Mouse (Mus musculus): Measurements from ENCODE around the gene Abhd17b. TPM values are rescaled to one million over a fixed set of nuclear protein-coding genes. Genes with fewer than 3 reads are reported as not detected.
"Not testable (repeated sequence)": the region's sequence is repeated elsewhere in the genome, so short reads cannot be mapped to it uniquely, and the experiment has no call there.

Abhd17b gene
- polyA plus RNA-seq, 1 experiment from 2014 or later = 51.7 TPM

DNA sequence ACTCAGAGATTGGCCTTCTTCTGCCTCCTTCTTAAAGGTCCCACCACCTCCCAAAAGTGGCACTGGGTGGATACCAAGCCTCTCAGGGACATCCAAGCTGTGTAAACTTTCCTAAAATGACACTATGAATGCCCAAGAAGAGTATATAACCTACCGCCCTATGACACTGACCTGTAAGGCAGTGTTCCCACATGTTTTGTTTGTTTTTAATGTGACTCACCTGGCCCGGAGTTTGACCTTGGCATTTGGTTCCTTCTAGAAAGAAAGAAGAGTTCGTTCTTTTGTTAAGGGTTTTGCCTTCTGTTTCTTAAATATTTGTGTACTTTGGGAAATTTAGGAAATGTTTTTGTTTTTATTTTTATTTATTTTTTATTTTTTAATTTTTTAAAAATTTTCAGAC, 66.2 kb downstream of the Abhd17b start:
- ATAC-seq (ENCODE audit: low FRiP score, low read depth) = no peak
- H3K4me3 ChIP-seq = no peak overlapping the region
- 88% methylated on average over 3 of the region's 3 CpGs for WGBS

GRCm38 (mm10) chr19:21720950-21721349, 68.0 kb downstream of the Abhd17b start:
- Histone ChIP-seq H3K4me2 (replicated peaks) (no peak overlapping the region), H3K27ac (replicated peaks) (no peak overlapping the region), H3K4me3 (no peak overlapping the region), H3K36me3 (no peaks in the 10 kb centered on the region), H3K9me3 (no peaks in the 10 kb centered on the region), H3K27me3 (no peaks in the 10 kb centered on the region), H3K9ac (replicated peaks) (no peak overlapping the region), H3K4me1 (peaks cover 16% of the 10 kb centered on the region)
- no peak for ATAC-seq (ENCODE audit: low FRiP score, low read depth)
- 91% methylated on average over 5 of the region's 5 CpGs for WGBS

More for the DNA sequence above, 66.2 kb downstream of the Abhd17b start:
- Histone ChIP-seq H3K9ac (replicated peaks) (no peak overlapping the region), H3K27me3 (no peaks in the 10 kb centered on the region), H3K27ac (replicated peaks) (no peak overlapping the region), H3K4me1 (peaks cover 6% of the 10 kb centered on the region), H3K9me3 (no peaks in the 10 kb centered on the region), H3K4me2 (replicated peaks) (no peak overlapping the region), H3K36me3 (no peaks in the 10 kb centered on the region)

DNA sequence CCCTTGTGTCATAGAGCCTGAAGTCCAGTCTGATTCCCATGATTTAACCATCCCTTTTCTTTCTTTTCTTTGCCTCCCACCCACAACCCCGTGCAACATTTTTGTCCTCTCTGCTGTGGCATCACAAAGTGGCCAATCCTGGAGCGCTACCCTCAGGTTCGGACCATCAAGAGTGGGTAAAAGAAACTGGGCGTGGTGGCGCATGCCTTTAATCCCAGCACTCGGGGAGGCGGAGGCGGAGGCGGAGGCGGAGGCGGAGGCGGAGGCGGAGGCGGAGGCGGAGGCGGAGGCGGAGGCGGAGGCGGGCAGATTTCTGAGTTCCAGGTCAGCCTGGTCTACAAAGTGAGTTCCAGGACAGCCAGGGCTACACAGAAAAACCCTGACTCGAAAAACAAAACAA, 70.3 kb downstream of the Abhd17b start:
- peak; percentile 5; the same call in 1 of the 2 replicates for ATAC-seq (ENCODE audit: low FRiP score, low read depth)
- peak overlapping the region; percentile 84 for H3K27ac ChIP-seq (replicated peaks)
- 92% methylated on average over 20 of the region's 20 CpGs for WGBS
- H3K36me3 ChIP-seq; H3K4me3 ChIP-seq; H3K4me2 ChIP-seq (replicated peaks); H3K9me3 ChIP-seq; H3K9ac ChIP-seq (replicated peaks); H3K27me3 ChIP-seq: not testable (repeated sequence)
- H3K4me1 ChIP-seq = peaks cover 16% of the 10 kb centered on the region

GRCm38 (mm10) chr19:21723911-21724655, 71.1 kb downstream of the Abhd17b start:
- H3K27ac ChIP-seq (replicated peaks) = peak overlapping the region; percentile 84
- H3K4me3 ChIP-seq = no peak overlapping the region
- WGBS = 33% methylated on average over 8 of the region's 8 CpGs
- H3K9ac ChIP-seq (replicated peaks) = no peak overlapping the region
- no peaks in the 10 kb centered on the region for H3K36me3 ChIP-seq
- peak; percentile 98 for ATAC-seq (ENCODE audit: low FRiP score, low read depth)
- H3K4me2 ChIP-seq (replicated peaks) = 0 out of 2 replicates have a peak overlapping the region, but pooled peaks have one; percentile 3
- no peaks in the 10 kb centered on the region for H3K27me3 ChIP-seq
- peaks cover 16% of the 10 kb centered on the region for H3K4me1 ChIP-seq
- no peaks in the 10 kb centered on the region for H3K9me3 ChIP-seq

DNA sequence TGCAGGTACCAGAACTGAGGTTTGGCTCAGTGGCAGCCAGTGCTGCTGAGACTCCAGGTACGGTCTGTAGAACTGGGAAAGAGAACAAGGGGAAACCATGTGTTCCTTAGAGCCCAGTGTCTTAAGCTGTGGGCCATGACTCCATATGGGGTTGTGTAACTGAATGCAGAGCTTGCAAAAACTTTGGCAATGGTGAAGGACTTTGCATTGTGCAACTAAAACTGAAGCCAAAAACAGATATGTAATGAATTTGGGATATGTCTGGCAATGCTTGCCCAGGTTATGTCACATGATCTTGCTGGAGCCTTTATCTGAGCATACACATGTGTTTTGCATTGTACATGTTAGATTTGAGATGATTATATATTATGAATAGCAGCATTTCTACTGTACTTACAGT, 72.2 kb downstream of the Abhd17b start:
- H3K27ac ChIP-seq (replicated peaks) = 0 out of 2 replicates have a peak overlapping the region, but pooled peaks have one; percentile 84
- H3K4me2 ChIP-seq (replicated peaks) = no peak overlapping the region
- no peaks in the 10 kb centered on the region for H3K36me3 ChIP-seq
- ATAC-seq (ENCODE audit: low FRiP score, low read depth) = no peak
- no peak overlapping the region for H3K9ac ChIP-seq (replicated peaks)
- no peaks in the 10 kb centered on the region for H3K27me3 ChIP-seq
- 85% methylated on average over 1 of the region's 1 CpGs for WGBS
- H3K9me3 ChIP-seq = no peaks in the 10 kb centered on the region
- H3K4me1 ChIP-seq = peaks cover 16% of the 10 kb centered on the region
- H3K4me3 ChIP-seq = no peak overlapping the region

DNA sequence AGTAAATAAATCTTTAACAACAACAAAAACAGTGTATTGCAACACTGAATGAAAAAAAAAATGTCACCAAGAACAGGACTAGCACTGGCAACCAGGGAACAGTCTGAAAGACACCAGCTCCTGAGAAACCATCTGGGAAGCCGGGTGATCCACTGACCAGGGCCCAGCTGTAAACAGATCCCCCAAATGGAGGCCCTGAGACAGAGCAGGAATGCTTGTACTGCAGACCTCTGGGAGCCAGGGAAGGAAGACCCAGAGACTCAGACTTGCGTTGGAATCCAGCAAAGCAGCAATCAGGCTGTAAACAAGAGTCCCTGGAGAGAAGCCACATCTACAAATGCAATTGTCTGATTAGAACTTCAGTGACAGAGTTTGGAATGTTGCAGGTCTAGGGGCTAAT, 74.1 kb downstream of the Abhd17b start:
- no peak overlapping the region for H3K27ac ChIP-seq (replicated peaks)
- no peaks in the 10 kb centered on the region for H3K27me3 ChIP-seq

GRCm38 (mm10) chr19:21728342-21728741, 75.4 kb downstream of the Abhd17b start:
- no peak overlapping the region for H3K4me2 ChIP-seq (replicated peaks)
- whole genome bisulfite sequencing = 97% methylated on average over 6 of the region's 6 CpGs
- no peak overlapping the region for H3K27ac ChIP-seq (replicated peaks)
- H3K27me3 ChIP-seq = no peaks in the 10 kb centered on the region
- no peaks in the 10 kb centered on the region for H3K9me3 ChIP-seq
- H3K4me3 ChIP-seq = no peak overlapping the region
- ATAC-seq (ENCODE audit: low FRiP score, low read depth) = no peak
- no peak overlapping the region for H3K9ac ChIP-seq (replicated peaks)
- H3K4me1 ChIP-seq = peaks cover 16% of the 10 kb centered on the region
- no peaks in the 10 kb centered on the region for H3K36me3 ChIP-seq

More for the DNA sequence above, 74.1 kb downstream of the Abhd17b start:
- WGBS = 42% methylated on average over 2 of the region's 2 CpGs
- H3K9me3 ChIP-seq = no peaks in the 10 kb centered on the region
- no peaks in the 10 kb centered on the region for H3K36me3 ChIP-seq
- peaks cover 16% of the 10 kb centered on the region for H3K4me1 ChIP-seq
- H3K4me3 ChIP-seq = no peak overlapping the region
- ATAC-seq (ENCODE audit: low FRiP score, low read depth) = no peak
- no peak overlapping the region for H3K4me2 ChIP-seq (replicated peaks)
- no peak overlapping the region for H3K9ac ChIP-seq (replicated peaks)

DNA sequence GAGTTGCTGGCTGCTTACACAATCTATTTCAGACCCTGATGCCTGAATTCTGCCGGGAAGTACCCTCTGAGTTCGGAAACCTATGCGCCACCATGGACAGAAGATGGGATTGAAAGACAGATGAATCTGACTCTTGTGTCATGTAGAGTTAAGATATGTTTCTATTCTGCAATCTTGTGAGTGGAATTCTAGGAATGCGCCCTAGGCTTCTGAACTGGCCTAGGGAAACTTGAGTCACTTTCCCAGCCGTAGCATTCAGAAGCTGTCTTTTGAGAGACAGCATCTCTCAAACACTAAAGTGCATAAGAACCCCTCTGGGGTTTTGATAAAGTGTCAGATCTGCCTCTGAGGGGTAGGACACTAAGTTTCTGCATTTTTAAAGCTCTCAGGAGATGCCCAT, 78.9 kb downstream of the Abhd17b start:
- ATAC-seq (ENCODE audit: low FRiP score, low read depth) = no peak
- Histone ChIP-seq H3K4me2 (replicated peaks) (no peak overlapping the region), H3K36me3 (no peaks in the 10 kb centered on the region), H3K9ac (replicated peaks) (no peak overlapping the region), H3K4me3 (no peak overlapping the region), H3K9me3 (no peaks in the 10 kb centered on the region), H3K27ac (replicated peaks) (no peak overlapping the region), H3K4me1 (no peaks in the 10 kb centered on the region), H3K27me3 (no peaks in the 10 kb centered on the region)
- WGBS = 84% methylated on average over 5 of the region's 5 CpGs

DNA sequence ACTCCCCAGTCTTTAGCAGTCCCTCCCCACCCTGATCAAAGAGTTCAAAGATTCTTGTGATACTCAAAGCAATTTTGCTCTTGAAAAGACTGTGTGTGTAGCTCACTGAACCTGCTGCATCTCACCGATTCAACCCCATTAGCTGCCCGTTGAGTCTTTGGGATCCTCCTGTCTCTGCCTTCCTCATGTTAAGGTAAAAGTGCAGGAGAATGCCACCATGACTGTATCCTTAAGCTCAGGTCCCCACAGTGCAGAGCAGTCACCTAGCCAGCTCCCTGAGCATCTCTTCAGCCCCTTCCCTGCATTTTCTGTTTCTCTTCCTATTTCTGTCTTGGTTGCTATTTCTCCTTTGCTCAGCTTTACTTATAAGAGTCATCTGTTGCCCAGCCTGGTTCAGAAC, 80.2 kb downstream of the Abhd17b start:
- ATAC-seq (ENCODE audit: low FRiP score, low read depth) = no peak
- no peaks in the 10 kb centered on the region for H3K4me1 ChIP-seq
- 98% methylated on average over 2 of the region's 2 CpGs for WGBS
- no peak overlapping the region for H3K27ac ChIP-seq (replicated peaks)
- no peaks in the 10 kb centered on the region for H3K27me3 ChIP-seq
- no peak overlapping the region for H3K4me3 ChIP-seq
- no peaks in the 10 kb centered on the region for H3K36me3 ChIP-seq
- H3K9me3 ChIP-seq = no peaks in the 10 kb centered on the region
- no peak overlapping the region for H3K4me2 ChIP-seq (replicated peaks)
- H3K9ac ChIP-seq (replicated peaks) = no peak overlapping the region

DNA sequence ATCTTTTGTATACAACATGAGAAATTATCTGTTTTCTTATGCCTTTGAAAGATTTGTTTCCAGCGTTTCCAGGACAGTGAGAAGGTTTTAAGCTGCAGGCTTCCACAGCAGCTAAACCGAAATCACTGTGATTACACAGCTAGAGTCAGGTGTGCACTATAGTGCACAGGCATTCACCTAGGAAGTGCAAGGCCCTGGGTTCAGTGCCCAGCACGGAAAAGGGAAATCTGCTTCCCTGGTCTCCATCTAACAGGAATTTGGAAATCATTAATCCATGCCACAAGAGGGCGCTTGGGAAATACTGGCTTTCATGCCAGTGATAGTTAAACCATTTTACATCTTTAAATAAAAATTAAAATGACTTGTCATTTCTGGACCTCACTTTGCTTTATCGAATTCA, 81.1 kb downstream of the Abhd17b start:
- 36% methylated on average over 5 of the region's 5 CpGs for WGBS
- no peak overlapping the region for H3K9ac ChIP-seq (replicated peaks)
- no peaks in the 10 kb centered on the region for H3K36me3 ChIP-seq
- peaks cover 3% of the 10 kb centered on the region; the same call in 1 of the 2 replicates for H3K4me1 ChIP-seq
- no peak overlapping the region for H3K27ac ChIP-seq (replicated peaks)
- no peak for ATAC-seq (ENCODE audit: low FRiP score, low read depth)
- H3K9me3 ChIP-seq = no peaks in the 10 kb centered on the region
- H3K4me3 ChIP-seq = no peak overlapping the region
- H3K4me2 ChIP-seq (replicated peaks) = no peak overlapping the region
- H3K27me3 ChIP-seq = no peaks in the 10 kb centered on the region
